Mouse (Mus musculus) neural tube, embryonic 15.5 days (tissue): ENCODE measurements around the gene 4933430I17Rik. TPM values are rescaled to one million over a fixed set of nuclear protein-coding genes. Genes with fewer than 3 reads are reported as not detected.
"Not testable (repeated sequence)": the region's sequence is repeated elsewhere in the genome, so short reads cannot be mapped to it uniquely, and the experiment has no call there.

Experiments
- ATAC-seq: fragments of 200-750 bp; cut with Nextera tagmentation; 2 replicates; pipeline ENCODE4 v1.8.0; 2017; ENCODE audit warnings: mild to moderate bottlenecking, moderate TSS enrichment, moderate library complexity; ENCODE audit not compliant: low FRiP score
- H3K27ac ChIP-seq: fragments of 300-500 bp; sonication (generic); replicated peaks from 2 replicates; pipeline ENCODE4 v1.5.1; 2015; ENCODE audit warnings: mild to moderate bottlenecking, inconsistent platforms
- H3K27me3 ChIP-seq: fragments of 300-500 bp; sonication (generic); replicated peaks from 2 replicates; pipeline ENCODE4 v1.6.1; 2015; ENCODE audit warnings: inconsistent platforms
- H3K36me3 ChIP-seq: fragments of 300-500 bp; sonication (generic); 2 replicates; pipeline ENCODE4 v1.6.1; 2015; ENCODE audit warnings: inconsistent platforms
- H3K4me1 ChIP-seq: fragments of 300-500 bp; sonication (generic); 2 replicates; pipeline ENCODE4 v1.6.1; 2015; ENCODE audit warnings: inconsistent platforms
- H3K4me2 ChIP-seq: fragments of 300-500 bp; sonication (generic); 2 replicates; pipeline ENCODE4 v1.6.1; 2015; ENCODE audit warnings: inconsistent platforms, mild to moderate bottlenecking, moderate library complexity
- H3K4me3 ChIP-seq: fragments of 300-500 bp; sonication (generic); replicated peaks from 2 replicates; pipeline ENCODE4 v1.5.1; 2015; ENCODE audit warnings: mild to moderate bottlenecking, inconsistent platforms
- H3K9ac ChIP-seq: fragments of 300-500 bp; sonication (generic); replicated peaks from 2 replicates; pipeline ENCODE4 v1.6.1; 2015; ENCODE audit warnings: mild to moderate bottlenecking, inconsistent platforms
- H3K9me3 ChIP-seq: fragments of 300-500 bp; sonication (generic); replicated peaks from 2 replicates; pipeline ENCODE4 v1.6.1; 2016; ENCODE audit warnings: inconsistent platforms
- WGBS: fragments of 180-500 bp; shearing (Covaris S2); methylation state at CpG from one replicate; pipeline ENCODE4 v1.1.7; 2015; ENCODE audit warnings: mixed read lengths; 5-methylcytosine and 5-hydroxymethylcytosine counted together
- polyA plus RNA-seq: library from polyadenylated mRNA; unstranded; fragments of >200 nt; fragmentation: Nextera tagmentation; extraction: Ambion mirVana; gene quantifications from 2 replicates; pipeline ENCODE4 v1.2.1, GENCODE M21; 2015

4933430I17Rik gene
- 0.40 and 0.55 TPM in 2 replicates for polyA plus RNA-seq

DNA sequence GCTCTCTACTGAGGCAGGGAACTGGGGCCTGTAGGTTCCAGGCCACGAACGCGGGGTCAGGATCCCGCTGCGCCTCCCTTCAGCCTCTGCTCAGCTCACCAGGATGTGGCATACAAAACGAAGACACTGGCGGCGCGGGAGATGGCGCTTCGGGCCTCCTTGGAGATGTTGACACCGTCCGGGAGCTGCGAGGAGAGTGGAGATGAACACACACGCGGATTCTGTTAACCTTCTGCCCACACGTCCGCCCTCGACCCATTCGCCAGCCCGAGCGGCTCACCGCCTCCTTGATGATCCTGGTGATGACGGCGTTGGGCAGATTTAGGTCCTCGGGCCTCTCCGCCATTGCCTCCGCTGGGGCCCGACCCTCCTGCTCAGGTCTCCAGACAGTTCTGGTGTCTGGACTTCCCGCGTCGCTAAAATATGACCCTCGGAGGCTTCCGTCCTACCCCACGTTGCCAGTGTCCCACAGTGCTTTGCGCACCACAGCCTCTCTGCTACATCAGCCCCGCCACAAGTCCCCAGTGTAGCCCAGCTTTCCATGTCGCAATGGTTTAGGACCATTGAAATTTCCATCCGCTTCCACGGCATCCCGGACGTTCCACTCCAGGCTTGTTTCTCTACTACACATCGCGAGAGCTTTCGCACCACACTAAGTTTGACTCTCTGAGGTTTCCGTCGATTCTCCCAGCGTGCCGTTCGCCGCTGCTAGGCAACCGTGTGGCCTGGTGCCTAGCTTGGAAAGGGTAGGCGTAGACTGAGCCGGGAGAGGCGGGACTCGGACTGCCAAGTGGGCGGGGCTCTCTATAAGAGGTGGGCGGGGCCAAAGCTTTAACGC lies at the start of gene 4933430I17Rik, which contains the start of gene Pole3:
Gene 4933430I17Rik (plus strand): TSS at position 719 of the 838 bp plus-strand sequence.
Gene Pole3 (minus strand): TSS at position 418 of the 838 bp plus-strand sequence.
- ATAC-seq, result peak; percentile 98

GRCm38 (mm10) chr4:62475793-62476192 lies 49.4 kb upstream of the 4933430I17Rik start:
- WGBS, result 86% methylated on average over 6 of the region's 6 CpGs
- Histone ChIP-seq H3K27ac (no peak overlapping the region), H3K27me3 (peaks cover 25% of the 10 kb centered on the region), H3K4me1 (peaks cover 15% of the 10 kb centered on the region), H3K4me2 (no peak overlapping the region), H3K9me3 (no peaks in the 10 kb centered on the region), H3K36me3 (no peaks in the 10 kb centered on the region), H3K9ac (no peak overlapping the region), H3K4me3 (no peak overlapping the region)
- no peak for ATAC-seq

More for the DNA sequence above, at the start of gene 4933430I17Rik, which contains the start of gene Pole3:
- Histone ChIP-seq H3K9ac (peak within 1 kb of the TSS; percentile 83), H3K27me3 (no peaks in the 10 kb centered on the region), H3K36me3 (no peaks in the 10 kb centered on the region), H3K4me3 (peak within 1 kb of the TSS; percentile 56), H3K27ac (peak within 1 kb of the TSS; percentile 100), H3K4me1 (peaks cover 16% of the 10 kb centered on the region), H3K9me3 (no peaks in the 10 kb centered on the region), H3K4me2 (peak within 1 kb of the TSS; percentile 90)
- under 1% methylated on average over 59 of the region's 59 CpGs for WGBS

DNA sequence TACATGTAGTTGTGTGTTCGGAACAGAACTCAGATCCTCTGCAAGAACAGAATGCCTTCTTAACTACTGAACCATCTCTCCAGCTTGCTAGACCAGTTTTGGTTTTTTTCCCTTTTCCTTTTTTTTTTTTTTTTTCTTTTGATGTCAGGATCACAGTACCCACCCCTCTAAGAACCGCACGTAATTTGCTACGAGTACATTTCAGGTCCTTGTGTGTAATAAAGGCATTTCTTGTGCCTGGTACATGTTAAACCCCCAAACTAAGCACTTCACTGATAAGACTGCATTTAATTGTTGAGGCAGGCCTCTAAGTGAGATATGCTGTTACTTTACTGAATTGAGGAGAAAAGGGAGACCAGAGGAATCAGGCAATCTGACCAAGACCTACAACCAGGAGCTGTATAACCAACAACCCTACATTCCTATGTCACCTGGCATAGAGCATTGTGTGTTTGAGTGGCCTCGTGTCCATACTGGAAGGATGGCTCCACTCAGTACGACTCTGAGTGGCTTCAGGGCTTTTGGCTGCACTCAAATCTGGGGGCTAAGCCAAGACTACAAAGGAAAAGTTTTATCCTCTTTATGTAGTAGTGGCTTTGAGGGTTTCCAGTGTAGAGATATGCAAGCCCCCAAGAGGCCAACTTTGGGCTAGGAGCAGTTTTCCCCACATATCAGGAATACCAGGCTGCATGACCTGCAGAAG lies 47.5 kb upstream of the 4933430I17Rik start:
- no peak overlapping the region for H3K9ac ChIP-seq
- H3K4me2 ChIP-seq, result no peak overlapping the region
- H3K4me1 ChIP-seq, result peaks cover 12% of the 10 kb centered on the region
- H3K4me3 ChIP-seq, result no peak overlapping the region
- no peak for ATAC-seq
- WGBS, result 89% methylated on average over 6 of the region's 6 CpGs
- H3K36me3 ChIP-seq, result no peaks in the 10 kb centered on the region
- H3K9me3 ChIP-seq, result no peaks in the 10 kb centered on the region
- peaks cover 33% of the 10 kb centered on the region for H3K27me3 ChIP-seq
- no peak overlapping the region for H3K27ac ChIP-seq

- not testable (repeated sequence) for H3K36me3 ChIP-seq, H3K9ac ChIP-seq, H3K9me3 ChIP-seq, H3K27ac ChIP-seq
- ATAC-seq, result peak; percentile 22; the same call in 1 of the 2 replicates
- peaks cover 31% of the 10 kb centered on the region for H3K27me3 ChIP-seq
- WGBS, result 17% methylated on average over 11 of the region's 11 CpGs
- peaks cover 12% of the 10 kb centered on the region for H3K4me1 ChIP-seq
- peak overlapping the region; percentile 42 for H3K4me3 ChIP-seq
- H3K4me2 ChIP-seq, result peak overlapping the region; percentile 80
Measured at GRCm38 (mm10) chr4:62479593-62479936, 45.6 kb upstream of the 4933430I17Rik start.

GRCm38 (mm10) chr4:62479937-62480708 lies 45.0 kb upstream of the 4933430I17Rik start, which contains the start of gene Bspry:
Gene Bspry (plus strand): TSS chr4:62480053.
- H3K4me2 ChIP-seq, result peak within 1 kb of the TSS; percentile 80
- H3K36me3 ChIP-seq, result no peaks in the 10 kb centered on the region
- no peaks in the 10 kb centered on the region for H3K9me3 ChIP-seq
- H3K4me1 ChIP-seq, result peaks cover 12% of the 10 kb centered on the region
- H3K27ac ChIP-seq, result no peak within 1 kb of the TSS
- WGBS, result 2% methylated on average over 70 of the region's 71 CpGs
- peak; percentile 86 for ATAC-seq
- H3K9ac ChIP-seq, result no peak within 1 kb of the TSS
- H3K4me3 ChIP-seq, result peak within 1 kb of the TSS; percentile 42
- H3K27me3 ChIP-seq, result peaks cover 31% of the 10 kb centered on the region

GRCm38 (mm10) chr4:62480709-62481605 lies 44.2 kb upstream of the 4933430I17Rik start:
- no peaks in the 10 kb centered on the region for H3K9me3 ChIP-seq
- H3K4me1 ChIP-seq, result peaks cover 12% of the 10 kb centered on the region
- no peak overlapping the region for H3K4me3 ChIP-seq
- 0 out of 2 replicates have a peak overlapping the region, but pooled peaks have one; percentile 80 for H3K4me2 ChIP-seq
- H3K27ac ChIP-seq, result no peak overlapping the region
- no peak overlapping the region for H3K9ac ChIP-seq
- peaks cover 31% of the 10 kb centered on the region for H3K27me3 ChIP-seq
- H3K36me3 ChIP-seq, result no peaks in the 10 kb centered on the region
- 48% methylated on average over 10 of the region's 10 CpGs for WGBS
- 0 out of 2 replicates have a peak, but pooled peaks have one; percentile 34 for ATAC-seq

DNA sequence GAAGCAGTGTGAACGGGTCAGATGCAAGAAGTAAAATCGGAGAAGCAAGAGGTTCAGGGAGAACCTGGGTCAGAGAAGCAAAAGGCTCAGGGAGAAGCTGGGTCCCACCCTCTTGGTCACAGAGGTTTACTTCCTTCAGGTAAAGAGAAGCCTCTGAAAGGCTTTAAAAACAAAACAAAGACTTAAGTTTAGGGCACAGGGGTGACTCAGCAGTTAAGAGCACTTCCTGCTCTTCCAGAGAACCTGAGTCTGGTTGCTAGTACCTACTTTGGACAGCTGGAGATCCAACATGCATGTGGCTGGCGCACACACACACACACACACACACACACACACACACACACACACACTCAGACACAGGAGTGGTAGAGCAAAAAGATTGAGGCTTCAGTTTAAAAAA lies 40.2 kb upstream of the 4933430I17Rik start:
- no peak overlapping the region for H3K9ac ChIP-seq
- no peak for ATAC-seq
- H3K27ac ChIP-seq, result no peak overlapping the region
- WGBS, result 90% methylated on average over 3 of the region's 3 CpGs
- H3K4me2 ChIP-seq, result no peak overlapping the region
- H3K9me3 ChIP-seq, result no peaks in the 10 kb centered on the region
- peaks cover 3% of the 10 kb centered on the region for H3K4me1 ChIP-seq
- H3K36me3 ChIP-seq, result no peaks in the 10 kb centered on the region
- peaks cover 10% of the 10 kb centered on the region; the same call in 1 of the 2 replicates for H3K27me3 ChIP-seq
- no peak overlapping the region for H3K4me3 ChIP-seq

- ATAC-seq, result no peak
- Histone ChIP-seq H3K9ac (no peak overlapping the region), H3K27me3 (peaks cover 8% of the 10 kb centered on the region; the same call in 1 of the 2 replicates), H3K4me1 (no peaks in the 10 kb centered on the region), H3K4me3 (no peak overlapping the region), H3K4me2 (no peak overlapping the region), H3K27ac (no peak overlapping the region), H3K9me3 (no peaks in the 10 kb centered on the region), H3K36me3 (no peaks in the 10 kb centered on the region)
- whole genome bisulfite sequencing, result 86% methylated on average over 8 of the region's 8 CpGs
Measured at GRCm38 (mm10) chr4:62485450-62486161, 39.6 kb upstream of the 4933430I17Rik start.

- Histone ChIP-seq H3K9ac (no peak overlapping the region), H3K4me3 (no peak overlapping the region), H3K36me3 (no peaks in the 10 kb centered on the region), H3K27ac (no peak overlapping the region), H3K4me1 (no peaks in the 10 kb centered on the region), H3K4me2 (no peak overlapping the region), H3K27me3 (peaks cover 8% of the 10 kb centered on the region; the same call in 1 of the 2 replicates), H3K9me3 (no peaks in the 10 kb centered on the region)
- 93% methylated on average over 15 of the region's 15 CpGs for WGBS
- ATAC-seq, result no peak
Measured at GRCm38 (mm10) chr4:62486162-62486696, 38.9 kb upstream of the 4933430I17Rik start.

- no peaks in the 10 kb centered on the region for H3K4me1 ChIP-seq
- no peak for ATAC-seq
- H3K27ac ChIP-seq, result no peak overlapping the region
- no peak overlapping the region for H3K9ac ChIP-seq
- no peak overlapping the region for H3K4me3 ChIP-seq
- no peaks in the 10 kb centered on the region for H3K36me3 ChIP-seq
- no peaks in the 10 kb centered on the region for H3K9me3 ChIP-seq
- 95% methylated on average over 5 of the region's 5 CpGs for WGBS
- H3K27me3 ChIP-seq, result 0 out of 2 replicates have a peak, but pooled peaks cover 4% of the 10 kb centered on the region
- H3K4me2 ChIP-seq, result no peak overlapping the region
Measured at GRCm38 (mm10) chr4:62487172-62487571, 38.0 kb upstream of the 4933430I17Rik start.
